Mouse (Mus musculus): ENCODE results near the gene Tsc2. TPM values are rescaled to one million over a fixed set of nuclear protein-coding genes. Genes with fewer than 3 reads are reported as not detected.

Tsc2 gene
- polyA plus RNA-seq, 1 experiment from 2014 or later, result 86.9 TPM

DNA sequence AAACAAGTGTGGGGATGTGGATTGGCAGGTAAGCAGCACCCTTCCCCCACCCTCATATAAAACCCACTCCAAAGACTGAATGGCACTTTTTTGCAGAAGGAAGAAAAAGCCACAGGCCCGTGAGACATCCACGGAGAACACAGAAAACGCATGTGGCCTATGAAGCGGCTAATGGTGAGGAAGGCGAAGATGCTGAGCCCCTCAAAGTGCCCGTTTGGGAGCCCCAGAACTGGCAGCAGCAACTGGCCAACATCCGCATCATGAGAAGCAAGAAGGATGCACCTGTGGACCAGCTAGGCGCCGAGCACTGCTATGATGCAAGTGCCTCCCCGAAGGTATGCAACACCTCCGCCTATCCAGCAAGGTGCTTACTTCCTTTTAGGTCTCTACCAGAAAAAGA is 1.4 kb upstream of the Tsc2 start:
- 95% methylated on average over 11 of the region's 11 CpGs for WGBS
- H3K36me3 ChIP-seq, result peaks cover 43% of the 10 kb centered on the region
- no peak for DNase-seq (ENCODE audit: low spot score)
- no peak overlapping the region for H3K4me3 ChIP-seq
- H3K27me3 ChIP-seq (ENCODE audit: insufficient read depth, poor library complexity, severe bottlenecking), result no peaks in the 10 kb centered on the region
- H3K9me3 ChIP-seq, result no peaks in the 10 kb centered on the region
- H3K4me1 ChIP-seq (replicated peaks), result peaks cover 38% of the 10 kb centered on the region
- H3K27ac ChIP-seq, result no peak overlapping the region

DNA sequence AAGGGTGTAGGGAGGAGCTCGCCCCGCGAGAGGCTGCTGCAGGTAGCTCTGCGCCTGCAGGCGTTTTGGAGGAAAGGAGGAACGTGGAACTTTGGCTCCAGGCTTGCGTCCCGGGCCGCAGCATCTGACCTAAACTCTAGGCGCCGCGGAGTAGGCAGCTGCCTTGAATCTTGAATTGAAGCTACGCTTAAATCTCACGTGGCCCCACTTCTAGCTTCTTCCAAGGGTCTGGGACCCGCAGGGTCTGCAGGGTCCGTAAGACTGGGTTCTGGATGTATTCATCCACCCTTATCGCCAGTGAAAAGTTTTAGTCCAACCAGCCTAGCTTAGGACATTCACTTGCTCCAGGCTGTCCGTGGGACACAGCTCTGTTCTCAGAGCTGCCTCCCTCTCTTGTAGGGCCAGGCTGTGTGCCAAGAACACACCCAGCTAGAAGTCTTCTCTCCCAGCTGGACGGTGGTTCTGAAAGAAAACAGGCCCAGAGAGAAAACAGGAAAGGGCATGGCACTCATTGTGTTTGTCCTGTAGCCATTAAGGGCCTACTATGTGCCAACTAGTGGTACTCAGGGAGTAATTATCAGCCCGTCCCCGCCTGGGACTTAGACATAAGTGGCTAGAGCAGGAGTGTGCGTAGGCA is 501 bp upstream of the Tsc2 start:
- no peaks in the 10 kb centered on the region for H3K27me3 ChIP-seq (ENCODE audit: insufficient read depth, poor library complexity, severe bottlenecking)
- peaks cover 30% of the 10 kb centered on the region for H3K4me1 ChIP-seq (replicated peaks)
- no peaks in the 10 kb centered on the region for H3K9me3 ChIP-seq
- H3K4me3 ChIP-seq, result peak overlapping the region; percentile 69
- peak overlapping the region; percentile 91 for H3K27ac ChIP-seq
- 14% methylated on average over 22 of the region's 22 CpGs for WGBS
- H3K36me3 ChIP-seq, result peaks cover 43% of the 10 kb centered on the region
- DNase-seq (ENCODE audit: low spot score), result no peak

DNA sequence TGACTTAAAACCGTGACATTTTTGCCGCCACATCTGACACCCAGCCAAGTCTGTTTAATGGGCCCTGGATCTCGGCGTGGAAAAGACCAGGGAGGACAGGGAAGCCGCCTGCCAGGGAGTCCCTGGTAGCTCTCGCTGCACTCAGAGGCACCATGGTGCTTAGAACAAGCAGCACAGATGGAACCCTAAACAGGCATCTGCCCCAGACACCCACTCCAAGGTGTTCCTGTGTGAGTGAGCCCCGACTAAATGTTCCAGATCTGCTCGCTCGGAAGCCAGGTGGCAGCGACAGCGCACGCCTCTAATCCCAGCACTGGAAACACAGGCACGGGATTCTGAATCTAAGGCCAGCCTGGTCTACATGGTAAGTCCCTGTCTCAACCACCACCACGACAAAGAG is 2.4 kb downstream of the Tsc2 start:
- Histone ChIP-seq H3K9me3 (no peaks in the 10 kb centered on the region), H3K27ac (no peak overlapping the region), H3K27me3 (ENCODE audit: insufficient read depth, poor library complexity, severe bottlenecking) (no peaks in the 10 kb centered on the region), H3K4me1 (replicated peaks) (peaks cover 19% of the 10 kb centered on the region), H3K36me3 (peaks cover 65% of the 10 kb centered on the region), H3K4me3 (no peak overlapping the region)
- DNase-seq (ENCODE audit: low spot score), result no peak
- WGBS, result 92% methylated on average over 14 of the region's 14 CpGs

DNA sequence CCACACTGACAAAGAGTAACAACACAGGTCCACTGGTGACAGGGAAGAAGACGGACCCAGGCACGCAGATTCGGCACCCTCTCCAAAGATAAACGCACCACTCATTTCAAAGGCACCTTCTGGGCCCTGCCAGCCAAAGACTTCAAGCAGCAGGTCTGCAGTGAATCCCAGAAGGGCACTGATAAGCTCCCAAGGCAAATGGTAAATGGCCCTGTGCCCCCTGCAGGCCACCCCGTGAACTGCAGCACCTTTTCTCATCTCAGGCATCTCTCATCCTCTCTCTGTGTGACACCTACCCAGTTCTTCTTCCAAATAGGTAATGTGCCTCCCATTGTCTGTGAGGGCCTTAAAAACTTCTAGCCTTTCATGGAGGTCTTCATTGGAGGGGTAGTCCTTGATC is 3.8 kb downstream of the Tsc2 start:
- Histone ChIP-seq H3K9me3 (no peaks in the 10 kb centered on the region), H3K27ac (no peak overlapping the region), H3K4me1 (replicated peaks) (peaks cover 17% of the 10 kb centered on the region), H3K36me3 (peaks cover 74% of the 10 kb centered on the region), H3K4me3 (no peak overlapping the region), H3K27me3 (ENCODE audit: insufficient read depth, poor library complexity, severe bottlenecking) (no peaks in the 10 kb centered on the region)
- DNase-seq (ENCODE audit: low spot score), result peak; percentile 72
- 55% methylated on average over 5 of the region's 5 CpGs for WGBS

DNA sequence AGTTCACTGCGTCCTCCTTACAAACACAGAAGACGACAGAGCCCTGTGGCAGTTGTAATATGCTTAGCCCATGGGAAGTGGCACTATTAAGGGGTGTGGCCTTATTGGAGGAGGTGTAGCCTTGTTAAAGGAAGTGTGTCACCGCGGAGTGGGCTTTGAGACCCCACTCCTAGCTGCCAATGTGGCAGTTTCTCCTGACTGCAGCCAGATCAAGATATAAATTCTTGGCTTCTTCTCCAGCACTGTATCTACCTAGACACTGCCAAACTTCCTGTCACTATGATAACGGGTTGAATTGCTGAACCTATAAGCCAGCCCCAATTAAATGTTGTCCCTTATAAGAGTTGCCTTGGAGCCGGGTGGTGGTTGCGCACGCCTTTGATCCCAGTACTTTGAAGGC is 7.0 kb downstream of the Tsc2 start:
- Histone ChIP-seq H3K4me1 (replicated peaks) (no peaks in the 10 kb centered on the region), H3K9me3 (no peaks in the 10 kb centered on the region), H3K27me3 (ENCODE audit: insufficient read depth, poor library complexity, severe bottlenecking) (no peaks in the 10 kb centered on the region), H3K36me3 (peaks cover 100% of the 10 kb centered on the region), H3K27ac (no peak overlapping the region), H3K4me3 (no peak overlapping the region)
- no peak for DNase-seq (ENCODE audit: low spot score)
- WGBS, result 94% methylated on average over 8 of the region's 8 CpGs

DNA sequence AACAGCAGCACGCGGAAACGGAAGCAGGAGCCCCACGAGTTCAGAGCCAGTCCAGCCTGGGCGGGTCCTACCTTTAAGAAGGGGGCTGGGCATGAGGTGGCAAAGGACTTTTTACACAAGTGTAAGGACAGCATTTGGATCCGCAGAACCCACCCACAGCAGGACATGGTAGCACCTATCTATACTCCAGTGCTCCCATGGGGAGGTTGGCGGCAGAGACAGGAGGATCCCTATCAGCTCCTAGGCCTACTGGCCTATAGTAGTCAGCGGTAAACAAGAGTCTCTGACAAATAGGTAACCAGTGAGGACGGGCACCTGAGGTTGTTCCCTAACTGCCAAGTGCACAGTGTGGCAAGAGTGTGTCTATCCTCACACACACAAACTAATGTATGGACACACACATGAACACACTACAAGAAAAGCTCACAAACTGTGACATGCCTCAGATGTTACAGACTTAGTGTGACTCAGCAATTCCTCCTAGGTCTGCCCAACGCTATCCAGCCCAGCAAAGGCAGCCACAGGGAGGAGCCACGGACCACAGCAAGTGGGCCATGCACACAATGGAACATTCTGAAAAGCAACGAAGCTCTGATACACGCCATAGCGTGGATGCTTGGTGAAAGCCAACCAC is 14.8 kb downstream of the Tsc2 start:
- H3K27ac ChIP-seq, result no peak overlapping the region
- 84% methylated on average over 14 of the region's 14 CpGs for WGBS
- no peaks in the 10 kb centered on the region for H3K9me3 ChIP-seq
- no peak overlapping the region for H3K4me3 ChIP-seq
- no peaks in the 10 kb centered on the region for H3K4me1 ChIP-seq (replicated peaks)
- H3K36me3 ChIP-seq, result peaks cover 94% of the 10 kb centered on the region
- DNase-seq (ENCODE audit: low spot score), result no peak
- H3K27me3 ChIP-seq (ENCODE audit: insufficient read depth, poor library complexity, severe bottlenecking), result no peaks in the 10 kb centered on the region

DNA sequence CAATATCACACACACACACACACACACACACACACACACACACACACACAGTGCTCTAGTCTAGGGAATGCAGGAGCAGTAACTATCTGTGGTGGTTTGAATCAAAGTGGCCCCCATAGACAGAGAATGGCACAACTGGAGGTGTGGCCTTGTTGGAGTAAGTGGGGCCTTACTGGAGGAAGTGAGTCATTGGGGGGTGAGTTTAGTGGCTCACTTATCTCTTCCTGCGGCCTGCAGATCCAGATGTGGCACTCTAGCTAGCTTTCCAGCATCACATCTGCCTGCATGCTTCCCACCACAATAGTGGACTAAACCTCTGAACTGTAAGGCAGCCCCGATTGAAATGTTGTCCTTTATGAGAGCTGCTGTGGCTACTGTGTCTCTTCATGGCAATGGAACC is 21.7 kb downstream of the Tsc2 start:
- peaks cover 83% of the 10 kb centered on the region for H3K36me3 ChIP-seq
- H3K27ac ChIP-seq, result no peak overlapping the region
- no peaks in the 10 kb centered on the region for H3K4me1 ChIP-seq (replicated peaks)
- H3K27me3 ChIP-seq (ENCODE audit: insufficient read depth, poor library complexity, severe bottlenecking), result no peaks in the 10 kb centered on the region
- H3K9me3 ChIP-seq, result no peaks in the 10 kb centered on the region
- H3K4me3 ChIP-seq, result no peak overlapping the region
- no peak for DNase-seq (ENCODE audit: low spot score)
- 91% methylated on average over 2 of the region's 2 CpGs for whole genome bisulfite sequencing

DNA sequence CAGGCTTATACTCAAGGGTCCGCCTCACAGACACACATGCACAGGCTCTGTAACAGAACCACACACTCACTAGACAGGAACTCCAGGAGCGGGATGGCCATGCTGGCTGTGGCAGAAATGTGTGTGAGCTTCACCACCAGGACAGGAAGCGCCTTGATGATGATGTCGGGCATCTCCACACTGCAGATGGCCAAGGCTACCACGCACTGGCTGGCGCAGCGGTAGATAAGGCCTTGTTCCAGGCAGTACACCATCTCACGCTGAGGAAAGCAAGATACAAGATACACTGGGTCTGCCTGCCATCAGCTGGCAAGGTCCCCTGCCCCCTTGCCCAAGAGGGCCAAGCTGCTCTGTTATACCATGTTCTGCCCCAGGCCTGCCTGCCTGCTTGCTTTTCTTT is 23.6 kb downstream of the Tsc2 start:
- Histone ChIP-seq H3K4me1 (replicated peaks) (no peaks in the 10 kb centered on the region), H3K9me3 (no peaks in the 10 kb centered on the region), H3K36me3 (peaks cover 83% of the 10 kb centered on the region), H3K27me3 (ENCODE audit: insufficient read depth, poor library complexity, severe bottlenecking) (no peaks in the 10 kb centered on the region), H3K27ac (no peak overlapping the region), H3K4me3 (no peak overlapping the region)
- no peak for DNase-seq (ENCODE audit: low spot score)
- 94% methylated on average over 8 of the region's 8 CpGs for WGBS

DNA sequence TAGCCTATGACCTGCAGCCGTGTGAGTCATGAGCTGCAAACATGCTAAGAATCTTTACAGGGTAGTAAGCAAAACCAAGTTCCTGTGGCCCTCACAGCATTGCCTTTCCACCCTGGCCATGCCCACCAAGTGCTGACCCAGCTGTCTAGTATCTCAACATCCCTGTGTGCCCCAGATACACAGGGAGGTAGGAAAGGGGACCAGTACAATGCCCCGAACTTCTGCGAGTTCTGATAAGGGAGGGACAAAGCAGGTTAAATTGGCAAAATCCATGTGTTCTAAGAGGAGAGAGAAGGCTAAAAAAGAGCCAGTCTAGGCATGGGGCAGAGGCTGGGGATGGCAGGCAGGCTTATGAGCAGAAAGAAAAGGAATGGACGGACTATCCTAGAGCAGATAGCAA is 24.1 kb downstream of the Tsc2 start:
- 95% methylated on average over 4 of the region's 4 CpGs for WGBS
- Histone ChIP-seq H3K27me3 (ENCODE audit: insufficient read depth, poor library complexity, severe bottlenecking) (no peaks in the 10 kb centered on the region), H3K36me3 (peaks cover 83% of the 10 kb centered on the region), H3K4me3 (no peak overlapping the region), H3K27ac (no peak overlapping the region), H3K4me1 (replicated peaks) (no peaks in the 10 kb centered on the region), H3K9me3 (no peaks in the 10 kb centered on the region)
- DNase-seq (ENCODE audit: low spot score), result no peak

DNA sequence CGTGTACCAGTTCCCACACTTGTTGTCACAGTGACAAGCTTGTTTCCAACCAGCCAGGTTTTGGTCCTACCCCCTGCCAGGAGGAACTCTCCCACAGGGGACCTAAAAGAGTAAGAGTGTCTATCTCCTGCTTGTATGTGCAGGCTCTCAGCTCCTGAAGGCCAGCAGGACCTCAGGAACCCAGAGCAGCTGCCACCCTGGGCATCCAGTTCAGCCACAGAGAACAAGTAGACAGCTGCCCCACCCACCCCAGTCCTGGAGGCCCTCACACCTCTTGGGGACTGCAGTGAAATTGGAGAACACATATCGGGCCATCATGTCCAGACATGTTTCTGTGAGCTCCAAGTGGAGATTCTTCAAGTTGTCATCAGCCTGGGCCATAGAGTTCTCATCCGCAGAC is 27.9 kb downstream of the Tsc2 start:
- Histone ChIP-seq H3K4me1 (replicated peaks) (no peaks in the 10 kb centered on the region), H3K27me3 (ENCODE audit: insufficient read depth, poor library complexity, severe bottlenecking) (no peaks in the 10 kb centered on the region), H3K36me3 (peaks cover 100% of the 10 kb centered on the region), H3K27ac (no peak overlapping the region), H3K9me3 (no peaks in the 10 kb centered on the region), H3K4me3 (no peak overlapping the region)
- 95% methylated on average over 3 of the region's 3 CpGs for WGBS
- DNase-seq (ENCODE audit: low spot score), result no peak

DNA sequence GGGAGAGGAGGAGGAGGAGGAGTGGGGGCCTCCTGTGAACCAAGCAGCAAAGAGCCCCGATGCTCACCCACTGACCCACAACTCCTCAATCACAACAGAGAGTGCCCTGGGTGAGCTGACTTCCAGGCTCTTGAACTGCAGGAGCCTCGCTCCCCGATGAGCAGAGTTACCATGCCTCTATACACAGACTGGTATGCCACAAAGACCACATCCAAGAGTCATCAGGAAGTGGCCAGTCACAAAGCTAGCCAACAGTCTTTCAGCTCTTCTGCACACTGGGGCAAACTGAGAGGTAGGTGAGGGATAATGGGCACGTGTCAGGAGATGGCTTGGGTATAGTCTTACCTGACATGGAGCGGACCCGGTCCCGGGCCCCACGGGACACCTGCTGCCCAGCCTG is 28.5 kb downstream of the Tsc2 start:
- H3K27me3 ChIP-seq (ENCODE audit: insufficient read depth, poor library complexity, severe bottlenecking), result no peaks in the 10 kb centered on the region
- no peak overlapping the region for H3K4me3 ChIP-seq
- no peak overlapping the region for H3K27ac ChIP-seq
- 91% methylated on average over 8 of the region's 8 CpGs for WGBS
- H3K36me3 ChIP-seq, result peaks cover 100% of the 10 kb centered on the region
- no peaks in the 10 kb centered on the region for H3K4me1 ChIP-seq (replicated peaks)
- no peaks in the 10 kb centered on the region for H3K9me3 ChIP-seq
- no peak for DNase-seq (ENCODE audit: low spot score)

DNA sequence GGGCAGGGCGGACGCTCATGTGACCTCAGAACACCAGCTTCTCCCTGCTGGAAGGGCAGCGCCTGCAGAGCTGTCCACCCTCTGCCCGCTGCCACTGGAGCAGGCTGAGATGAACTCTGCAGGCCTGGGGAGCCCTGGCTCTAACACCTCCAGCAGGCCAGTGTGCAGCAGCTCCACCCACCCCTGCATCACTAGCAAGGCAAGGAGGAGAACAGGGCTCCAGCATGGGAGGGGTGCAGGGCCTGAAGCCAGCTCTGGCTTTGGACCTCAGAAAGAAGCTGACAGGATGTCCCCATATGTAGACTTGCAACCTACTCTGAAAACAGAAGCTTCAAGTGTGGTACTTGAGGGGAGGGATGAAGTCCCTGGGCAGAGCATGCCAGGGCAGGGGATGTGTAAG is 31.9 kb downstream of the Tsc2 start:
- Histone ChIP-seq H3K36me3 (peaks cover 100% of the 10 kb centered on the region), H3K9me3 (no peaks in the 10 kb centered on the region), H3K27me3 (ENCODE audit: insufficient read depth, poor library complexity, severe bottlenecking) (no peaks in the 10 kb centered on the region), H3K4me3 (no peak overlapping the region), H3K4me1 (replicated peaks) (no peaks in the 10 kb centered on the region), H3K27ac (no peak overlapping the region)
- no peak for DNase-seq (ENCODE audit: low spot score)
- WGBS, result 93% methylated on average over 4 of the region's 4 CpGs

DNA sequence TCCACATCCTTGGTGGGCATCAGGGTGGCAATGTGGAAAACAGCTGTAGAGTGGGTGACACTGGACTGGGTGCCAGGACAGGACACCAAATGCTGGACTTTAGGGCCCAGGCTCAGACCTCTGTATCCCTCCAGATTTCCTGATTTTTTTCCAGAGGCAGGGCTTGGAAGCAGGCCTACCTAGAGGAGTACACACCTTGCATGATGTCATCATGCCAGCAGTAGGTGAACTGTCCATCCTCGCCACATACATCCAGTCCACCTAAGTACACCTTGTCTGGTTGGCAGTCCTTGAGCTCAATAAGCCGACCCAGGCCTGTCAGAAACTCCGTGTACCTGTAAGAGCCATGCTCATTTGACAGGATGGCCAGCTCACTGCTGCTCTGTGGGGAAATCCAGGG is 34.4 kb downstream of the Tsc2 start:
- Histone ChIP-seq H3K4me1 (replicated peaks) (no peaks in the 10 kb centered on the region), H3K9me3 (no peaks in the 10 kb centered on the region), H3K27me3 (ENCODE audit: insufficient read depth, poor library complexity, severe bottlenecking) (no peaks in the 10 kb centered on the region), H3K27ac (no peak overlapping the region), H3K36me3 (peaks cover 100% of the 10 kb centered on the region), H3K4me3 (no peak overlapping the region)
- DNase-seq (ENCODE audit: low spot score), result no peak
- WGBS, result 91% methylated on average over 3 of the region's 3 CpGs

All from hindbrain, embryonic 10.5 days (tissue).